Mouse (Mus musculus) midbrain, embryonic 14.5 days (tissue): Measurements from ENCODE around the gene Lmbr1. TPM values are rescaled to one million over a fixed set of nuclear protein-coding genes. Genes with fewer than 3 reads are reported as not detected.
"Not testable (repeated sequence)": the region's sequence is repeated elsewhere in the genome, so short reads cannot be mapped to it uniquely, and the experiment has no call there.

Source experiments
- ATAC-seq: fragments of 200-750 bp; cut with Nextera tagmentation; 2 replicates; pipeline ENCODE4 v1.8.0; 2017; ENCODE audit warnings: moderate number of reproducible peaks, moderate library complexity; ENCODE audit not compliant: low FRiP score, low TSS enrichment
- DNase-seq: peaks from one replicate; pipeline ENCODE4 v3.0.0-alpha.2; 2015
- H3K27ac ChIP-seq: fragments of 300-500 bp; sonication (generic); replicated peaks from 2 replicates; pipeline ENCODE4 v1.5.1; 2014; ENCODE audit warnings: mild to moderate bottlenecking, low read depth, low read length, moderate library complexity
- H3K27me3 ChIP-seq: fragments of 300-500 bp; sonication (generic); 2 replicates; pipeline ENCODE4 v1.6.1; 2014; ENCODE audit warnings: low read length, control low read depth, mixed read lengths; ENCODE audit not compliant: control insufficient read depth, insufficient read depth
- H3K36me3 ChIP-seq: fragments of 300-500 bp; sonication (generic); 2 replicates; pipeline ENCODE4 v1.6.1; 2014; ENCODE audit warnings: low read length, control low read depth; ENCODE audit not compliant: control insufficient read depth, insufficient read depth
- H3K4me1 ChIP-seq: fragments of 300-500 bp; sonication (generic); 2 replicates; pipeline ENCODE4 v1.6.1; 2014; ENCODE audit warnings: mild to moderate bottlenecking, antibody characterized with exemption, low read length, control low read depth; ENCODE audit not compliant: control insufficient read depth, insufficient read depth
- H3K4me2 ChIP-seq: fragments of 300-500 bp; sonication (generic); 2 replicates; pipeline ENCODE4 v1.6.1; 2014; ENCODE audit warnings: mild to moderate bottlenecking, low read length, moderate library complexity
- H3K4me3 ChIP-seq: fragments of 300-500 bp; sonication (generic); replicated peaks from 2 replicates; pipeline ENCODE4 v1.5.1; 2014; ENCODE audit warnings: low read depth, low read length
- H3K9ac ChIP-seq: fragments of 300-500 bp; sonication (generic); replicated peaks from 2 replicates; pipeline ENCODE4 v1.6.1; 2014; ENCODE audit warnings: mild to moderate bottlenecking, low read length, moderate library complexity
- H3K9me3 ChIP-seq: fragments of 300-500 bp; sonication (generic); 2 replicates; pipeline ENCODE4 v1.6.1; 2016; ENCODE audit warnings: low read length, control low read depth, mixed read lengths; ENCODE audit not compliant: control insufficient read depth
- WGBS: fragments of 180-500 bp; shearing (Covaris S2); extraction: QIAGEN DNeasy Blood & Tissue Kit; methylation state at CpG from one replicate; pipeline ENCODE4 v1.1.7; 2014; 5-methylcytosine and 5-hydroxymethylcytosine counted together
- polyA plus RNA-seq: library from polyadenylated mRNA; unstranded; fragments of >200 nt; fragmentation: Nextera tagmentation; extraction: Ambion mirVana; gene quantifications from 2 replicates; pipeline ENCODE4 v1.2.1, GENCODE M21; 2014

The Lmbr1 gene
- 36.2 and 42.4 TPM in 2 replicates for polyA plus RNA-seq

- ATAC-seq (peak; percentile 98), DNase-seq (peak; percentile 96)
- H3K4me1 ChIP-seq, result peaks cover 15% of the 10 kb centered on the region
- H3K27me3 ChIP-seq, result no peaks in the 10 kb centered on the region
- under 1% methylated on average over 40 of the region's 40 CpGs for WGBS
- peak within 1 kb of the TSS; percentile 83 for H3K27ac ChIP-seq
- H3K9ac ChIP-seq, result peak within 1 kb of the TSS; percentile 68
- no peaks in the 10 kb centered on the region for H3K36me3 ChIP-seq
- peak within 1 kb of the TSS; percentile 66 for H3K4me2 ChIP-seq
- no peaks in the 10 kb centered on the region for H3K9me3 ChIP-seq
- peak within 1 kb of the TSS; percentile 85 for H3K4me3 ChIP-seq
These were observed at the start of gene Lmbr1 for GRCm38 (mm10) chr5:29378298-29379036. Gene Lmbr1 (minus strand): TSS chr5:29378390.

- H3K4me3 ChIP-seq, DNase-seq, H3K27ac ChIP-seq, H3K9ac ChIP-seq, H3K4me2 ChIP-seq, H3K4me1 ChIP-seq, H3K9me3 ChIP-seq, H3K36me3 ChIP-seq, ATAC-seq, H3K27me3 ChIP-seq: not testable (repeated sequence)
- WGBS, result 68% methylated on average over 3 of the region's 3 CpGs
These were observed 45.1 kb upstream of the Lmbr1 start for GRCm38 (mm10) chr5:29423330-29423729.

GRCm38 (mm10) chr5:29413041-29413440 is 34.9 kb upstream of the Lmbr1 start:
- 84% methylated on average over 3 of the region's 3 CpGs for WGBS
- no peak for ATAC-seq
- H3K27ac ChIP-seq, result no peak overlapping the region
- H3K27me3 ChIP-seq, result no peaks in the 10 kb centered on the region
- H3K4me1 ChIP-seq, result no peaks in the 10 kb centered on the region
- no peaks in the 10 kb centered on the region for H3K36me3 ChIP-seq
- no peak overlapping the region for H3K4me2 ChIP-seq
- H3K9ac ChIP-seq, result no peak overlapping the region
- peak; percentile 13 for DNase-seq
- 0 out of 2 replicates have a peak, but pooled peaks cover 3% of the 10 kb centered on the region for H3K9me3 ChIP-seq
- no peak overlapping the region for H3K4me3 ChIP-seq

GRCm38 (mm10) chr5:29410854-29411253 is 32.7 kb upstream of the Lmbr1 start:
- Histone ChIP-seq H3K9ac (no peak overlapping the region), H3K4me3 (no peak overlapping the region), H3K4me1 (no peaks in the 10 kb centered on the region), H3K27ac (no peak overlapping the region), H3K27me3 (no peaks in the 10 kb centered on the region), H3K36me3 (no peaks in the 10 kb centered on the region), H3K9me3 (no peaks in the 10 kb centered on the region), H3K4me2 (no peak overlapping the region)
- ATAC-seq, result no peak
- no peak for DNase-seq

- no peaks in the 10 kb centered on the region for H3K27me3 ChIP-seq
- DNase-seq, result no peak
- 73% methylated on average over 4 of the region's 4 CpGs for WGBS
These were observed 20.2 kb upstream of the Lmbr1 start for GRCm38 (mm10) chr5:29398427-29398826.

GRCm38 (mm10) chr5:29388944-29389765 is 11.0 kb upstream of the Lmbr1 start:
- 24% methylated on average over 15 of the region's 15 CpGs for WGBS
- Histone ChIP-seq H3K4me1 (no peaks in the 10 kb centered on the region), H3K27me3 (no peaks in the 10 kb centered on the region), H3K9me3 (no peaks in the 10 kb centered on the region), H3K4me2 (no peak overlapping the region), H3K36me3 (no peaks in the 10 kb centered on the region), H3K27ac (no peak overlapping the region), H3K4me3 (no peak overlapping the region), H3K9ac (no peak overlapping the region)
- ATAC-seq (0 out of 2 replicates have a peak, but pooled peaks have one; percentile 46), DNase-seq (peak; percentile 88)

More at GRCm38 (mm10) chr5:29398427-29398826, 20.2 kb upstream of the Lmbr1 start:
- H3K27ac ChIP-seq, result no peak overlapping the region
- H3K9me3 ChIP-seq, result no peaks in the 10 kb centered on the region
- no peak overlapping the region for H3K4me3 ChIP-seq
- H3K36me3 ChIP-seq, result no peaks in the 10 kb centered on the region
- H3K9ac ChIP-seq, result no peak overlapping the region
- H3K4me1 ChIP-seq, result no peaks in the 10 kb centered on the region
- H3K4me2 ChIP-seq, result no peak overlapping the region
- no peak for ATAC-seq

GRCm38 (mm10) chr5:29388181-29388943 is 10.2 kb upstream of the Lmbr1 start:
- WGBS, result 57% methylated on average over 7 of the region's 7 CpGs
- Histone ChIP-seq H3K9me3 (no peaks in the 10 kb centered on the region), H3K27me3 (no peaks in the 10 kb centered on the region), H3K4me2 (no peak overlapping the region), H3K36me3 (no peaks in the 10 kb centered on the region), H3K9ac (no peak overlapping the region), H3K27ac (no peak overlapping the region), H3K4me1 (no peaks in the 10 kb centered on the region), H3K4me3 (no peak overlapping the region)
- no peak for ATAC-seq
- peak; percentile 11 for DNase-seq

- Histone ChIP-seq H3K4me2 (no peak overlapping the region), H3K27me3 (no peaks in the 10 kb centered on the region), H3K4me1 (no peaks in the 10 kb centered on the region), H3K27ac (no peak overlapping the region), H3K9ac (no peak overlapping the region), H3K4me3 (no peak overlapping the region), H3K9me3 (no peaks in the 10 kb centered on the region), H3K36me3 (no peaks in the 10 kb centered on the region)
- ATAC-seq (no peak), DNase-seq (no peak)
- WGBS, result 65% methylated on average over 1 of the region's 1 CpGs
These were observed 9.4 kb upstream of the Lmbr1 start for GRCm38 (mm10) chr5:29387591-29387990.
